Mouse (Mus musculus): ENCODE results near the gene Rprd2. TPM values are rescaled to one million over a fixed set of nuclear protein-coding genes. Genes with fewer than 3 reads are reported as not detected.
A peak's percentile ranks its signal among the peaks of the same experiment; 100 is the strongest.
"Not testable (repeated sequence)": the region's sequence is repeated elsewhere in the genome, so short reads cannot be mapped to it uniquely, and the experiment has no call there.

The Rprd2 gene
- total RNA-seq, 2 experiments from 2014 or later: 50.9 to 53.6 TPM

- DNase-seq: no peak
Measured at GRCm38 (mm10) chr3:95816681-95817080, 2.0 kb downstream of the Rprd2 start.

DNA sequence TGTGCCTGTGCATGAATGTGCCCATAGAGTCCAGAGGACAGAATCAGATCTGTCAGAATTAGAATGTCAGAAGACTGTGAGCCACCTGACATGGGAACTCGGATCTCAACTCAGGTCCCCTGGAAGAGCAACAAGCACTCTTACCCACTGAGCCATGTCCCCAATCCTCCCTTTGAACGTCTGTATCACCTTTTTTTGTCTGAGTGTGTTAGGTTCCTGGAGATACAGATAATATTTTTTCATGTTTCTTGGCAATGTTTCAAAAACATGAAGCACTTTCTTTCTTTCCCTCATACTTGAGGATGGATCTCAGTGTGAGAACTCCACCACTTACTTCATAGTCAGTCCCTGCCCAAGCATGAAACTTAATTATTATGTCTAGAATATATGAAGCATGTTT lies 10.3 kb downstream of the Rprd2 start:
- DNase-seq: no peak

- DNase-seq: not testable (repeated sequence)
Measured at GRCm38 (mm10) chr3:95807630-95808029, 11.0 kb downstream of the Rprd2 start.

DNA sequence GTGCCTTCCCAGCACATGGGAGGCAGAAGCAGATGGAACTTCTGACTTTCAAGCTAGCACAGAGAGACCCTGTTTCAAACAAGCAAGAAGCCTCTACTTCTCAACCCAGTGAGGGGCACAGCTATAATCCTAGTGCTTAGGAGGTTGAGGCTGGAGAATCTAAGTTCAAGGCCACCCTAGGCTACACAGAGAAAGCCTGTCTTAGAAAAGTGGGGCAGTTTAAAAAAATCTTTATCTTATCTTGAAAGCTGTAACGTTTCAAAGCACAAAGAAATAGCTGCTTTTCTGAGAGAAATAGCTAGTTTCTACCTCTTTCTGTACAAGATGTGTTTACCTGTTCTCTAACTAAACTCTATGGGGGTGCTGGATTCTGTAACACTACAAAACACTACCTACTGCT lies 12.0 kb downstream of the Rprd2 start:
- DNase-seq: no peak

DNA sequence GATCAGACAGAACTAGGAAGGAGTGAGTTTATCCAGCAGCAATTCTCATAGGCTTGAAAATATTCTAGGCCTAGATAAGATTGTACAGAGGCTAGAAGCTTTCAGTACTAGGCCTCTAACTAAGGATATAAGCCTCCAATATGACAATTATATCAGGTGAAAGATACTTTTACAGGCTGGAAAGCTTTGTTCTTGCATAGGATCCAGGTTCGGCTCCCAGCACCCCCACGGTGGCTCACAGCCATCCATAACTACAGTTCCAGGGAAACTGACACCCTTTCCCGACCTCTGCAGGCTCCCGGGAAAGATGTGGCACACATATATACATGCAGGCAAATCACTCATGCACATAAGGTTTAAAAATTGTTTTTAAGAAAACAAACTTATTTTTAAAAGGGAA lies 14.8 kb downstream of the Rprd2 start:
- DNase-seq: no peak

GRCm38 (mm10) chr3:95798756-95799155 lies 19.9 kb downstream of the Rprd2 start:
- no peak for DNase-seq

GRCm38 (mm10) chr3:95794299-95794698 lies 24.4 kb downstream of the Rprd2 start:
- no peak for DNase-seq

- DNase-seq: no peak
Measured at GRCm38 (mm10) chr3:95793662-95794061, 25.0 kb downstream of the Rprd2 start.

- DNase-seq: no peak
Measured at GRCm38 (mm10) chr3:95785501-95785900, 33.2 kb downstream of the Rprd2 start.

- peak; percentile 52 for DNase-seq
Measured at GRCm38 (mm10) chr3:95771985-95772384, 46.7 kb downstream of the Rprd2 start.

DNA sequence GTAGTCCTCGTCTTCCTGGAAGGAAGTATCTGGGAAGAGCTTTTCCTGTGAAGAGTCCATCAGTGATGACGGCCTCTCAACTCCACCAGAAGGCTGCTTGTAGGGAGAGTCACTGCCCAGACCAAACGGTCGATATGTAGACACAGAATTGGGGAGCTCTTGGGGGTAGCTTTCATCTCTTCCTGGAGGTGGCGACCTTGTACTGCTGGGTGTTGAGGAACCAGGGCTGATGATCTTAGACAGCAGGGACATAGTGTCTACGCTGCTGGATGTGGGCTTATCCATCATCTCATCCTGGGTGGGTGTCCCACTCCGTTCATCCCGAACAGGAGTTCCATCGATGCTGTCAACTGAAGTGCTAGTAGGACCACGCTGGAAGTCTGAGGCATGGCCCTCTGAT lies 53.1 kb downstream of the Rprd2 start:
- DNase-seq: no peak

- DNase-seq: no peak
Measured at GRCm38 (mm10) chr3:95763811-95764210, 54.9 kb downstream of the Rprd2 start.

GRCm38 (mm10) chr3:95762961-95763360 lies 55.7 kb downstream of the Rprd2 start:
- no peak for DNase-seq

DNA sequence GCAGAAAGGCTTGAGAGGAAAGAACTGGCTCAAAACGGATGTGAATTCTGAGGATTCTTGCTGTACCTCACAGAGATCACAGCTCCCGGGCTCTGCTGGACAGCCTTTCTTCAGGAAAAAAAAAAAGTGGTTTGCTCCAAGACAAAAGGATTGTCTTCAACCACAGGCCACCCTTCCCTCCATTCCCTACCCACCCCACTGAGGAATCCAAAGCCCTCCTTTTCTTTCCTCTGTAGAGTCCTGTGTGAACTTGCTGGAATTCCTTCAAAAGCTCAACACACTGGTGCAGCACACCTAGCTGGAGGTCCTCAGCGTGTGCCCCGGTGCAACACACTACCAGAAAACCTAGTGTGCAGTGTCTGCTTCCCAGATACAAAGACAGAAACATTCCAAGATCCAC lies 56.9 kb downstream of the Rprd2 start:
- no peak for DNase-seq

- DNase-seq: no peak
Measured at GRCm38 (mm10) chr3:95760656-95761055, 58.0 kb downstream of the Rprd2 start.

GRCm38 (mm10) chr3:95760106-95760505 lies 58.6 kb downstream of the Rprd2 start, which contains the start of gene Tars2:
Gene Tars2 (minus strand): TSS chr3:95760206.
- no peak for DNase-seq

DNA sequence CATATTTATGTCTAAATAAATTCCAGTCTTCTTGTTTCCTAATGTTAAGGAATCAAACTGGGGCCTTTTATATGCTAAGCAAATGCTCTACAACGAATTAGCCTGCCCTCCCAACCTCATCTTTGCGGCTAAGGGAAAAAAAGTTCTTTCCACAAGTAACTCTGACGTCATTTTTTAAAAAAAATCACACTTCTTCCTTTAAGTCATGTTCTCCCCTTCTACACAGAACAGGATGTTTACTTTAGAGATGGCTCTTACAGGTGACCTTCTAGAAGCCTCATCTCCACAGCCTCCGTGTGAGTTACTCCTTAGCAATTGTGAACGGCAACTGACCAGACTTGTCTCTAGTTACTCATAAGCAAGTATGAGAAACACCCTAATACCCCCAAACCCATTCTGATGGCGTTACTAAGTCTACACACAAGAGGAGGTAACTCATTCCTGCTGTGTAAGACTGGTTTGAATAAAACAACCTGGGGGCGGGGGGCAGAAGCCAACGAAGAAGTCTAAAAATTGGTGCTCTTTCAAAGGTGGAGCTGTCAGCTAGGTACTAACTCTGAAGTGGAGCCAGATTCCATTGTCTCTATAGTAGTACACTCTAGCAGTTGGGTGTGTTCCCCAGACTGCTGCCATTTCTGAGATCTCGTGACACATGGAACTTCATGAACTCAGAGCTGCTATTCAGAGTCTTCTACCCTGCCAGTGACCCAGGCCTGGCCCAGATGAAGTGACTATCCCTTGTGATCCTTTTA lies 60.0 kb downstream of the Rprd2 start:
- DNase-seq: no peak

- no peak for DNase-seq
Measured at GRCm38 (mm10) chr3:95756808-95757207, 61.9 kb downstream of the Rprd2 start.

DNA sequence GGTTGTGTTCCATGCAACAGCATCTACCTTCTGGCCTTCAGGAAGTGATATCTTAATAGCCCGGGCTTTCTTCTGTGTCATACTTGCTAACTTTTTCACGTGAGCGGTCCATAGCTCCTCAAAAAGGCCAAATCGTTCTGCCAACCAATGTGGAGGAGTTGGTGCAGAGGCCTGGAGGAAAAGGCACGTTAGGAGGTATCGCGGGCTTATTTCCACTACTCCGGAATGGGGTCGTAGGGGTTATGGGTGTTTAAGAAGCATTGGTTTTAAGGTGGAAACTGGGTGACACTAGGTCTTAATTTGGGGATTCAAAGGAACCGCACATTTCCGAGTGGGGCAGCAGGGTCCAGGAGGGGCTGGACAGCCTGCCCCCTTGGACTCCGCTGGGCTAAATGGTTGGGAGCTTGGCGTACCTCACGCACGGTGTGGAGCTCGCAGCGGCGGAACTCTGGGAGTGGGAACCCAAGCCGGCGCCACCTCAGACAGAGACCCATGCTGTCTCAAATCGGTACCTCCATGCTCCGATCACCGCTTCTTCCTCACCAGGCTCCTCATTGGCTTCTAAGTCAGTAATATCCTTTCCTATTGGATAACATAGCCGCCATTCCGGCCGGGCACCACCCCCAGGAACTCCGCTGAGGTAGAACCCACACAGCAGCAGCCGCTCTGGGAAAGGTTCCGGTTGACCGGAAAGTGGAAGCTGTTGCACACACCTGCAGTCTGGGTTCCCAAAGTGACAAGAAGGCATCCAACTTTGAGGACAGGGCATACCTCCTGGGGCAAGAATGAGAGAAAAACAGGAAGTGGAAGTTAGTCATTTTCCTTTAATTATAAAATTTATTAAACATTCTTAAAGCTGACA lies 64.1 kb downstream of the Rprd2 start:
- DNase-seq: peak; percentile 95

DNA sequence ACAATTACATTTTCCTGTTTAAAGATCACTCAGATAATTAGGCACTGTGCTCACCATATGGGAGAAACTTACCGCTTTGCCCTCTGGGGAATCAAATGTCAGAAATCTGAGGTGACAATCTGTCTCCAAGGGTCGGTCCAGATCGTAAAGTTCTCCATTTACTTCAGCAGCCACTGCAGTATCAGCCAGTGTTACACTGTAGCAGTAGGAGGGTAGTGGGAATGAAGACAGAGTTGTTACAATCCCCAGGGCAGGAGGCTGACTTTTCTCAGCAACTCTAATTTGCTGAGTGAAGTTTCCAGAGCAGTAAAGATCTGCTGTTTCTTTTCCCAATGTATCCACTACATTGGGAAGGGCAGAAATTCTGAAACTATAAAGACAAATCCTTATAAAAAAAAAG lies 65.7 kb downstream of the Rprd2 start:
- no peak for DNase-seq

DNA sequence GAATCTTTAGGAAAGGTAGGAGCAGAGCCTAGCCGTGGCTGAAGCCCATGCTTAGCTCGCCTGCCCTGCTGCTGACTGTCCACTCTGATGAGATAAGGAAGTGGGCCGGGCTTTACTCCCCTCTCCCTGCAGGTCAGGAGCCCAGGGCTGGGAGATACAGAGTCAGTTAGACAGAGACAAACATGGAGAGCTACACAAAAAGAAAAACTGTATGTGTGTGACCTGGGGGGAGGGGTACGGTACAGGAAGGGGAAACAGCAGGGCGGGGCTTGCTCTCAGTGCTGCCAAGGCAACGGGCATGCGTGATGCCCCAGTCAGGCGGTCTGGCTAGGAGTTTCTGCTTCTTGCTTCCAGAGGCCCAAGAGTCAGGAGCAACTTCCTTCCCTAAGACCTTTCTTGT lies 78.3 kb downstream of the Rprd2 start:
- peak; percentile 69 for DNase-seq

DNA sequence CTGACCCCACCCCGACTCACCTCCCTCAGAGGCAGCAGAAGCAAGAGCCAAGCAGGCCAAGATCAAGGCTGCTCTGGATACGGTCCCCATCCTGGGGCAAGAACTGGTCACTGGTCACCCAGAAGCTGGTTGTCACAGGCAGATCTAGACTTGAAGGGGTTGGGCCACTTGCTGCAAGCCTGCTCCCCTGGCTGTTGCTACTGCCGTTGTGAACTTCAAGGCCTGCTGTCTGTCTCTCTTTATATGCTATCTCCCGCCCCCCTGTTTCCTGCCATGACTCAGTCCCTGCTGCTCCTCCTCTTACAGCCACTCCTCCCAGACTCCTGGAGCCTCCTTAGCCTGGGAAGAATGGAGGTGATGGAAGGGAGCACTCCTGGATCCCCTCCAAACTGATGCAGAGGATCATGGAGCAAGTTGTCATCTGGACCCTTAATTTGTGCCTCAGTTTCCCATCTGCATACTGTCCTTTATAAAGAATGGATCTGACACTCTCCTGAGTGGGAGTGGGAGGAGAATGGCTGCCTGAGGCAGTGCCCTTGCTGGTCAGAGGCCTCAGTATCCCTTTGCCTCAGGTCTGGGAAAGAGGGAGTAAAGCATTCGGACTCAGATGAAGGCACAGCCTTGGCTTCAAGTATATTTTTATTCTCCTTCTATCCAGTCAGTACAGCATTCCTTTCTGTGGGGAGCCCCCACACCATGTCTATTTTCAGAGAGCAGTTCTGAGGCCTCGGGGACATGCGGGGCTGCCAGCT lies 79.1 kb downstream of the Rprd2 start, which contains the start of gene Ecm1:
Ecm1 (minus strand) TSS at position 217 of the 752 bp plus-strand sequence.
- peak; percentile 71 for DNase-seq
